Mouse (Mus musculus) neural tube, embryonic 11.5 days (tissue): ENCODE measurements at regions not wholly inside any gene's neighbourhood (a gene's known extent, or its start where the extent isn't known, plus 50 kb on each side); places are given as distances from the start of the nearest gene placed in this dataset.

Experiments
- ATAC-seq: fragments of 200-750 bp; cut with Nextera tagmentation; 2 replicates; pipeline ENCODE4 v1.8.0; 2017; ENCODE audit warnings: moderate number of reproducible peaks, mild to moderate bottlenecking, moderate TSS enrichment, moderate library complexity; ENCODE audit not compliant: insufficient read depth, low FRiP score, low TSS enrichment
- DNase-seq: peaks from one replicate; pipeline ENCODE4 v3.0.0-alpha.2; 2015; ENCODE audit warnings: low spot score
- H3K27ac ChIP-seq: fragments of 300-500 bp; sonication (generic); 2 replicates; pipeline ENCODE4 v1.5.1; 2014; ENCODE audit warnings: low read depth, mild to moderate bottlenecking, low read length
- H3K27me3 ChIP-seq: fragments of 300-500 bp; sonication (generic); 2 replicates; pipeline ENCODE4 v1.6.1; 2014; ENCODE audit warnings: mild to moderate bottlenecking, low read length, mixed read lengths; ENCODE audit not compliant: control insufficient read depth, insufficient read depth
- H3K36me3 ChIP-seq: fragments of 300-500 bp; sonication (generic); 2 replicates; pipeline ENCODE4 v1.6.1; 2014; ENCODE audit warnings: mild to moderate bottlenecking, low read length, moderate library complexity, mixed read lengths; ENCODE audit not compliant: control insufficient read depth, insufficient read depth
- H3K4me1 ChIP-seq: fragments of 300-500 bp; sonication (generic); 2 replicates; pipeline ENCODE4 v1.6.1; 2014; ENCODE audit warnings: low read length, mixed read lengths; ENCODE audit not compliant: control insufficient read depth, insufficient read depth
- H3K4me2 ChIP-seq: fragments of 300-500 bp; sonication (generic); 2 replicates; pipeline ENCODE4 v1.6.1; 2014; ENCODE audit warnings: low read depth, mild to moderate bottlenecking, moderate library complexity
- H3K4me3 ChIP-seq: fragments of 300-500 bp; sonication (generic); 2 replicates; pipeline ENCODE4 v1.5.1; 2014; ENCODE audit warnings: low read depth, low read length
- H3K9ac ChIP-seq: fragments of 300-500 bp; sonication (generic); 2 replicates; pipeline ENCODE4 v1.6.1; 2014; ENCODE audit warnings: mild to moderate bottlenecking, low read length
- H3K9me3 ChIP-seq: fragments of 300-500 bp; sonication (generic); 2 replicates; pipeline ENCODE4 v1.6.1; 2016; ENCODE audit warnings: low read length; ENCODE audit not compliant: control insufficient read depth
- WGBS: fragments of 180-500 bp; shearing (Covaris S2); extraction: QIAGEN DNeasy Blood & Tissue Kit; methylation state at CpG from one replicate; pipeline ENCODE4 v1.1.7; 2014; 5-methylcytosine and 5-hydroxymethylcytosine counted together

- H3K4me1 ChIP-seq, result no peaks in the 10 kb centered on the region
Measured at GRCm38 (mm10) chr3:151909344-151909743, 71.9 kb upstream of the Ptgfr start.

GRCm38 (mm10) chr3:151908886-151909285 is 71.5 kb upstream of the Ptgfr start:
- Histone ChIP-seq H3K9me3 (no peaks in the 10 kb centered on the region), H3K4me2 (no peak overlapping the region), H3K4me1 (no peaks in the 10 kb centered on the region), H3K9ac (no peak overlapping the region), H3K36me3 (no peaks in the 10 kb centered on the region), H3K27me3 (no peaks in the 10 kb centered on the region), H3K27ac (no peak overlapping the region), H3K4me3 (no peak overlapping the region)
- DNase-seq, result no peak
- ATAC-seq, result no peak

More at GRCm38 (mm10) chr3:151909344-151909743, 71.9 kb upstream of the Ptgfr start:
- no peaks in the 10 kb centered on the region for H3K27me3 ChIP-seq
- no peaks in the 10 kb centered on the region for H3K36me3 ChIP-seq
- H3K4me3 ChIP-seq, result no peak overlapping the region
- 89% methylated on average over 3 of the region's 3 CpGs for WGBS
- no peaks in the 10 kb centered on the region for H3K9me3 ChIP-seq
- no peak for ATAC-seq
- H3K9ac ChIP-seq, result no peak overlapping the region
- H3K4me2 ChIP-seq, result no peak overlapping the region
- no peak for DNase-seq
- no peak overlapping the region for H3K27ac ChIP-seq

- Histone ChIP-seq H3K27ac (no peak overlapping the region), H3K4me1 (no peaks in the 10 kb centered on the region), H3K27me3 (no peaks in the 10 kb centered on the region), H3K36me3 (no peaks in the 10 kb centered on the region), H3K4me2 (no peak overlapping the region), H3K9ac (no peak overlapping the region), H3K9me3 (no peaks in the 10 kb centered on the region), H3K4me3 (no peak overlapping the region)
- no peak for DNase-seq
- no peak for ATAC-seq
- WGBS, result 89% methylated on average over 4 of the region's 4 CpGs
Measured at GRCm38 (mm10) chr3:151905775-151906174, 68.3 kb upstream of the Ptgfr start.

- Histone ChIP-seq H3K4me3 (no peak overlapping the region), H3K36me3 (no peaks in the 10 kb centered on the region), H3K27ac (no peak overlapping the region), H3K4me2 (no peak overlapping the region), H3K4me1 (no peaks in the 10 kb centered on the region), H3K9ac (no peak overlapping the region), H3K9me3 (no peaks in the 10 kb centered on the region), H3K27me3 (no peaks in the 10 kb centered on the region)
- 90% methylated on average over 2 of the region's 2 CpGs for whole genome bisulfite sequencing
- DNase-seq, result no peak
- ATAC-seq, result no peak
Measured at GRCm38 (mm10) chr3:151903169-151903568, 65.7 kb upstream of the Ptgfr start.

- 71% methylated on average over 13 of the region's 13 CpGs for WGBS
- Histone ChIP-seq H3K4me3 (no peak overlapping the region), H3K36me3 (no peaks in the 10 kb centered on the region), H3K9me3 (no peaks in the 10 kb centered on the region), H3K4me1 (no peaks in the 10 kb centered on the region), H3K27ac (no peak overlapping the region), H3K27me3 (no peaks in the 10 kb centered on the region), H3K9ac (no peak overlapping the region), H3K4me2 (no peak overlapping the region)
- DNase-seq (no peak), ATAC-seq (no peak)
Measured at GRCm38 (mm10) chr3:151902216-151902827, 64.9 kb upstream of the Ptgfr start.

GRCm38 (mm10) chr3:151899676-151900075 is 62.2 kb upstream of the Ptgfr start:
- Histone ChIP-seq H3K9ac (no peak overlapping the region), H3K4me3 (no peak overlapping the region), H3K36me3 (no peaks in the 10 kb centered on the region), H3K27me3 (no peaks in the 10 kb centered on the region), H3K27ac (no peak overlapping the region), H3K4me1 (no peaks in the 10 kb centered on the region), H3K4me2 (no peak overlapping the region), H3K9me3 (no peaks in the 10 kb centered on the region)
- no peak for ATAC-seq
- no peak for DNase-seq
- 90% methylated on average over 6 of the region's 6 CpGs for WGBS

GRCm38 (mm10) chr3:151899094-151899493 is 61.7 kb upstream of the Ptgfr start:
- no peaks in the 10 kb centered on the region for H3K27me3 ChIP-seq
- no peak overlapping the region for H3K9ac ChIP-seq
- ATAC-seq, result no peak
- H3K9me3 ChIP-seq, result no peaks in the 10 kb centered on the region
- H3K4me3 ChIP-seq, result no peak overlapping the region
- WGBS, result 83% methylated on average over 4 of the region's 4 CpGs
- no peaks in the 10 kb centered on the region for H3K36me3 ChIP-seq
- no peak for DNase-seq
- H3K27ac ChIP-seq, result no peak overlapping the region
- H3K4me1 ChIP-seq, result no peaks in the 10 kb centered on the region
- H3K4me2 ChIP-seq, result no peak overlapping the region

GRCm38 (mm10) chr3:151896320-151896719 is 58.9 kb upstream of the Ptgfr start:
- Histone ChIP-seq H3K36me3 (no peaks in the 10 kb centered on the region), H3K4me2 (no peak overlapping the region), H3K27me3 (no peaks in the 10 kb centered on the region), H3K9me3 (no peaks in the 10 kb centered on the region), H3K4me3 (no peak overlapping the region), H3K4me1 (no peaks in the 10 kb centered on the region), H3K9ac (no peak overlapping the region), H3K27ac (no peak overlapping the region)
- DNase-seq (no peak), ATAC-seq (no peak)
- 85% methylated on average over 6 of the region's 6 CpGs for WGBS

- Histone ChIP-seq H3K27ac (no peak overlapping the region), H3K9ac (no peak overlapping the region), H3K4me1 (peaks cover 2% of the 10 kb centered on the region; the same call in 1 of the 2 replicates), H3K9me3 (no peaks in the 10 kb centered on the region), H3K36me3 (no peaks in the 10 kb centered on the region), H3K4me2 (no peak overlapping the region), H3K4me3 (no peak overlapping the region), H3K27me3 (no peaks in the 10 kb centered on the region)
- 60% methylated on average over 3 of the region's 3 CpGs for WGBS
- ATAC-seq (no peak), DNase-seq (no peak)
Measured at GRCm38 (mm10) chr3:151894712-151895111, 57.3 kb upstream of the Ptgfr start.
